Mouse (Mus musculus): ENCODE data around the gene Dysf. TPM values are rescaled to one million over a fixed set of nuclear protein-coding genes. Genes with fewer than 3 reads are reported as not detected.
A peak's percentile ranks its signal among the peaks of the same experiment; 100 is the strongest.

Dysf gene
- total RNA-seq, 2 experiments from 2014 or later: 3.8 to 4.5 TPM

- no peak for DNase-seq (ENCODE audit: low spot score in 2 of 2)
Observed at GRCm38 (mm10) chr6:84110377-84110776, 102.0 kb downstream of the Dysf start.

GRCm38 (mm10) chr6:84111106-84111505 lies 102.7 kb downstream of the Dysf start:
- DNase-seq (ENCODE audit: low spot score in 2 of 2): no peak

- no peak for DNase-seq (ENCODE audit: low spot score in 2 of 2)
Observed at GRCm38 (mm10) chr6:84119731-84120530, 111.5 kb downstream of the Dysf start.

- no peak for DNase-seq (ENCODE audit: low spot score in 2 of 2)
Observed at GRCm38 (mm10) chr6:84124609-84125008, 116.2 kb downstream of the Dysf start.

- no peak for DNase-seq (ENCODE audit: low spot score in 2 of 2)
Observed at GRCm38 (mm10) chr6:84125101-84125500, 116.7 kb downstream of the Dysf start.

- no peak for DNase-seq (ENCODE audit: low spot score in 2 of 2)
Observed at GRCm38 (mm10) chr6:84128229-84128628, 119.8 kb downstream of the Dysf start.

GRCm38 (mm10) chr6:84130867-84131266 lies 122.5 kb downstream of the Dysf start:
- no peak for DNase-seq (ENCODE audit: low spot score in 2 of 2)

- DNase-seq (ENCODE audit: low spot score in 2 of 2): no peak
Observed at GRCm38 (mm10) chr6:84131539-84131938, 123.1 kb downstream of the Dysf start.

GRCm38 (mm10) chr6:84133053-84133452 lies 124.7 kb downstream of the Dysf start:
- no peak for DNase-seq (ENCODE audit: low spot score in 2 of 2)

- no peak for DNase-seq (ENCODE audit: low spot score in 2 of 2)
Observed at GRCm38 (mm10) chr6:84133996-84134721, 125.8 kb downstream of the Dysf start.

- peak in 1 of 2 experiments; percentile 7 for DNase-seq (ENCODE audit: low spot score in 2 of 2)
Observed at GRCm38 (mm10) chr6:84134722-84135394, 126.5 kb downstream of the Dysf start.

- DNase-seq (ENCODE audit: low spot score in 2 of 2): no peak
Observed at GRCm38 (mm10) chr6:84135709-84136108, 127.3 kb downstream of the Dysf start.

- DNase-seq (ENCODE audit: low spot score in 2 of 2): no peak
Observed at GRCm38 (mm10) chr6:84136345-84136744, 128.0 kb downstream of the Dysf start.

GRCm38 (mm10) chr6:84139932-84140331 lies 131.5 kb downstream of the Dysf start:
- DNase-seq (ENCODE audit: low spot score in 2 of 2): peak in 1 of 2 experiments; percentile 13

- DNase-seq (ENCODE audit: low spot score in 2 of 2): no peak
Observed at GRCm38 (mm10) chr6:84142481-84142880, 134.1 kb downstream of the Dysf start.

GRCm38 (mm10) chr6:84143328-84143727 lies 134.9 kb downstream of the Dysf start:
- DNase-seq (ENCODE audit: low spot score in 2 of 2): no peak

- no peak for DNase-seq (ENCODE audit: low spot score in 2 of 2)
Observed at GRCm38 (mm10) chr6:84144393-84144792, 136.0 kb downstream of the Dysf start.

GRCm38 (mm10) chr6:84147206-84148004 lies 139.0 kb downstream of the Dysf start:
- no peak for DNase-seq (ENCODE audit: low spot score in 2 of 2)

GRCm38 (mm10) chr6:84148470-84148869 lies 140.1 kb downstream of the Dysf start:
- DNase-seq (ENCODE audit: low spot score in 2 of 2): no peak

GRCm38 (mm10) chr6:84154508-84154907 lies 146.1 kb downstream of the Dysf start:
- DNase-seq (ENCODE audit: low spot score in 2 of 2): no peak

GRCm38 (mm10) chr6:84155765-84156164 lies 147.4 kb downstream of the Dysf start:
- no peak for DNase-seq (ENCODE audit: low spot score in 2 of 2)
